Mouse (Mus musculus) adrenal gland, postnatal 14 days (tissue): ENCODE data around the gene Mbd3. TPM values are rescaled to one million over a fixed set of nuclear protein-coding genes. Genes with fewer than 3 reads are reported as not detected.

Experiments
- DNase-seq: peaks from one replicate; pipeline ENCODE4 v3.0.0; 2021; ENCODE audit warnings: mixed read lengths
- total RNA-seq: library from RNA; stranded (reverse); gene quantifications from 2 replicates; pipeline ENCODE4 v1.2.3, GENCODE M21; 2021

Mbd3 gene
- total RNA-seq, 1 experiment from 2014 or later, result 106 TPM

GRCm38 (mm10) chr10:80425041-80425440, 25.7 kb upstream of the Mbd3 start:
- DNase-seq, result no peak

- DNase-seq, result no peak
Observed at GRCm38 (mm10) chr10:80423562-80423961, 24.2 kb upstream of the Mbd3 start.

DNA sequence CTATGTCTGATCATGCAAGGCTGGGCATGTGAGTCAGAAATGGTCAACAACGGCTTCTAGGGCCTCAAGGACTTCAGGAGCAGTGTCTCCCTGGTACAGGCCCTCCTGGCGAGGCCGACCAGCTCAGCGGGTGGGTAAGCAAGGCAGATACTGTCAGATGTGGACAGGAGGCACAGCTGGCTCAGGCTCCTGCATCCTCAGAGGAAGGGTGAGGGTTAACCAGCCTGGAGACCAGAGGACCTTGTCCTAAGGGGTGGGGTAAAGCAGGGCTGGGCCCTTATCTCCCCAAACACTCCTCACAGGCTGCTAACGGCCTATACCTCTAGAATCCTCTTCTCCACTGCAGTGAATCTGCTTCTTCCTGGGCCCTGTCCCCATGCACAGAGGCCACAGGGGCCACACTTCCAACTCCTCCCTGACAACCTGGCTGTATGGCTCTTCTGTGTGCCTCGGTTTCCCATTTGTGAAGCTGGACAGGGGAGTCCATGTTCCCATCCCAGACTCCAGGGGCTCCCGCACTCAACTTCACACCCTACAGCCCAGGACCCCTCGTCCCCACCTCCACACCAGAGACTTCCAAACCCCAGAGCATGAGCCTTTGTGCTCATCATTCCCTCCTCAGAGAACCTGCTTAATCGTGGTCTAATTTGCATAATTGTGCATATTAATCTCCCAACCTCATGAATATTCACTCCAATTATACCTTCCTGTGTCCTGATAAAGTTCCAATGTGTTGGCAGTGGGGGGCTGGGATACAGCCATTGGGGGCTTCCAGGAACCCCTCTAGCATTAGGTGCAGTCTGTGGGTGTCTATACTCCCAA, 22.5 kb upstream of the Mbd3 start:
- peak; percentile 77 for DNase-seq

GRCm38 (mm10) chr10:80421208-80421607, 21.9 kb upstream of the Mbd3 start:
- no peak for DNase-seq

- DNase-seq, result peak; percentile 55
Observed at GRCm38 (mm10) chr10:80420729-80421128, 21.4 kb upstream of the Mbd3 start.

DNA sequence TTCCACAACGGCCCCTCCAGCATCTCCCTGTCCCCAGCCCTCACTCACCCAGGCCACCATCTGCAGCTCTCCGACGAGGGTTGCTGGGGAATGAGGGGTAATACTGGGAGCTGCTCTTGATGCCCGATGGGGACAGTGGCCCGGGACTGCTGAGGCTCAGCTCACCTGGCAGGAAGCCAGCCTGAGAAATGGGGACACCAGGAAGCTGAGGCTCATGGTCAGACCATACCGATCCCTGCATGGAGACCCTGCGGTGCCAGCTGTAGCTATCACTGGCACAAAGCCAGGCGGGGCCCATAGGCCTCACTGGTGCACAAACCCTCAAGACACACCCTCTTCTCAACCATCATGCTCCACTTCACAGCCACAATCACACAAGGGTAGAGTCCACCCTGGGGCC, 20.1 kb upstream of the Mbd3 start:
- no peak for DNase-seq

DNA sequence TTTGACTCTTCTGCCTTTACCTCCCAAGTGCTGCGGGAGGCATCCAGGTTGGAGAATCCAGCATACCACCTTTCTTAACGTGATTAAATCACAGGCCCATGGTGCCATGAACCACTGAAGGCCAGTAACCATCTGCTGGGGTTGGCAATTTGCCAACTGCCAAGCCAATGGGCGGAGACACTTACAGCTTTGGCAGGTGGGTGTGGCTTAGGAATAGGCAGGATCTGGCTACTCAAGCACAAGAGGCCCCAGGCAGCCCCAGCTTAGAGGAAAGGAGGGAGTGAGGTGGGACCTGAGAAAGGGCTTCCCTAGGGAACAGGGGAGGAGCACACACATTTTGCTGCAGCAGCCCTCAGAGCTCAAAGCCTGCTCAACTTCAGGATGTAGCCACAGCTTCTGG, 19.0 kb upstream of the Mbd3 start:
- DNase-seq, result peak; percentile 84

GRCm38 (mm10) chr10:80417841-80418240, 18.5 kb upstream of the Mbd3 start:
- DNase-seq, result no peak

- no peak for DNase-seq
Observed at GRCm38 (mm10) chr10:80417371-80417770, 18.0 kb upstream of the Mbd3 start.

DNA sequence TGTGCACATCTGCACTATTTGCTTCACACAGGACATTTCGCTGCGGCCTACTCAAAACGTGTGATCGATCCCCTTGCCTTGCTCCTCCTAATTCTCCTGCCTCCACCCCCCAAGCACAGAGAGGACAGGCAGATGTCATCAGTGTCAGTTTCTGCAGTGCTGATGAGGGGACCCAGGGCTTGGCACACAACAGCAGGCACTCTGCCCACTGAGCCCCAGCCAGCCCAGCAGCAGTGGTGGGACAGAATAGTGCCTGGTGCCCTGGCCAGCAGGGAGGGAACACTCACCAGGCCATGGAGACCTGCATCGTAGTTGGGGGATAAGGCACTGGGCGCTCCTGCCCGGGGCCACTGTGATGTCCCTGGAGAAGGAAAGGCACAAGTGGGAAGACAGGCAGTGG, 16.2 kb upstream of the Mbd3 start:
- no peak for DNase-seq

DNA sequence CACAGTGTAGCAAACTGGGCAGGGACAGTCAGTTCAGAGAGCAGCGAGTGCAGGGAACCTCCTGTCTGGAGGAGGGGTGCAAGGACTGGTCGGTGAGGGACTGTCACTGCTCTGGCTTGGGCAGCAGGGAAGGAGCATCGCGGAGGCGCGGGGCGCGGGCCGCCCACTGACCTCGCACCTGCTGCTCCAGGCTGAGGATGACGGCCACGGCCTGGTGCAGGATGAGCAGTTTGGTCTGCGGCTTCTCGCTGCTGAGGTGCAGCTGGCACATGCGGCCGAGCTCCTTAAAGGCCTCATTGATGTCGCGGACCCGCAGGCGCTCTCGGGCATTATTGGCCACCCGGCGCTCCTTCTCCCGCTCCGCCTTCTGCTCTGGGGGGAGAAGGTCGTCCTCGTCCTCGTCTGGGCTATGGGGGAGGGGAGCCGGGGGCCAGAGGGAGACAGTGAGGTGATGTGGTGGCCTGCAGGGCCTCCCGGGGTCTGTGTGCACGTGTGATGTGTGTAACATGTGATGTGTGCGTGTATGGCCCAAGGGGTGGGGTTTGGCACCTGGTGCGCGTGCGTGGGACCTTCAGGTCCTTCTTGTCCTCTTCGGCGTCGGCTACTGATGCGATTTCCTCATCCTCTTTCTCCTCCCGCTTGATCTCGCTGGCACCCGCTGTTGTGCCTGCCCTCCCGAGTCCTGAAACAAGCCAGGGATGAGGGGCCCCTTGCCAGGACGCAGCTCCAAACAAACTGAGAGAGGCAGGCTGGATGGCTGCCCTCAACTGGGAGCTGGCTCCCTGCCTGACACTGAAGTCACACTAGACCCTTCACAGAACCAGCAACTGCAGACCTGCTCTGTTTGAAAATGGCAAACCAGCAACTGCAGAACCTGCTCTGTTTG, 13.5 kb upstream of the Mbd3 start:
- peak; percentile 66 for DNase-seq

DNA sequence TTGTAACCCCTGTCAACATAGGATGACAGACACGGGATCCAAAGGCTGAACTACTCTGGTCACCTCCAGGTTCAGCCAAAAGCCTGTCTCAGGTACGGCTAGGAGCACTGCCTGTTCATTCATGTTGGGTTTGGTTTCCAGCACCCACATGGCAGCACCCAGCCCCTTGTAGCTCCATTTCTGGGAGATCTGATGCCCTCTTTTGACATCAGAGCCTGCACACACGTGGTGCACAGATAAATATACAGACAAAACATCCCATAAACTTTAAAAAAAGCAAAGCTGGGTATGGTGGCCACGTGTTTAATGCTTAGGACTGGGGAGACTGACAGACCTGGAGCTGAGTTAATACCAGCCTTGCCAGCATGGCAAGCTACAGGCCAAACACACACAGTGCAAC, 8.6 kb upstream of the Mbd3 start:
- no peak for DNase-seq

- peak; percentile 96 for DNase-seq
Observed at GRCm38 (mm10) chr10:80406684-80407501, 7.5 kb upstream of the Mbd3 start, which contains the start of gene Uqcr11. TSS of gene Uqcr11 (minus strand) at chr10:80406830.

GRCm38 (mm10) chr10:80405481-80406173, 6.3 kb upstream of the Mbd3 start:
- DNase-seq, result peak; percentile 58

- peak; percentile 90 for DNase-seq
Observed at GRCm38 (mm10) chr10:80403044-80403692, 3.8 kb upstream of the Mbd3 start.

GRCm38 (mm10) chr10:80400704-80401161, 1.4 kb upstream of the Mbd3 start:
- no peak for DNase-seq

GRCm38 (mm10) chr10:80399973-80400703, 788 bp upstream of the Mbd3 start:
- no peak for DNase-seq

- peak; percentile 99 for DNase-seq
Observed at GRCm38 (mm10) chr10:80398719-80399190, 595 bp downstream of the Mbd3 start.

GRCm38 (mm10) chr10:80398174-80398535, 1.2 kb downstream of the Mbd3 start:
- no peak for DNase-seq

GRCm38 (mm10) chr10:80397524-80398173, 1.7 kb downstream of the Mbd3 start:
- no peak for DNase-seq
